Mouse (Mus musculus) hindbrain, postnatal 0 days (tissue): ENCODE measurements around the gene Wdr92. TPM values are rescaled to one million over a fixed set of nuclear protein-coding genes. Genes with fewer than 3 reads are reported as not detected.

ENCODE experiments used
- ATAC-seq: fragments of 200-750 bp; cut with Nextera tagmentation; 2 replicates; pipeline ENCODE4 v1.8.0; 2017; ENCODE audit warnings: mild to moderate bottlenecking, moderate TSS enrichment, moderate library complexity
- DNase-seq: peaks from one replicate; pipeline ENCODE4 v3.0.0-alpha.2; 2015; ENCODE audit warnings: low spot score
- H3K27ac ChIP-seq: fragments of 300-500 bp; sonication (generic); 2 replicates; pipeline ENCODE4 v1.5.1; 2014; ENCODE audit warnings: mild to moderate bottlenecking
- H3K27me3 ChIP-seq: fragments of 300-500 bp; sonication (generic); 2 replicates; pipeline ENCODE4 v1.6.1; 2014; ENCODE audit warnings: low read length, mixed read lengths; ENCODE audit not compliant: insufficient read depth
- H3K36me3 ChIP-seq: fragments of 300-500 bp; sonication (generic); 2 replicates; pipeline ENCODE4 v1.6.1; 2014; ENCODE audit warnings: low read length, mixed read lengths; ENCODE audit not compliant: insufficient read depth
- H3K4me1 ChIP-seq: fragments of 300-500 bp; sonication (generic); 2 replicates; pipeline ENCODE4 v1.6.1; 2014; ENCODE audit warnings: antibody characterized with exemption, low read length, mixed read lengths; ENCODE audit not compliant: insufficient read depth
- H3K4me2 ChIP-seq: fragments of 300-500 bp; sonication (generic); 2 replicates; pipeline ENCODE4 v1.6.1; 2014; ENCODE audit warnings: low read depth, mild to moderate bottlenecking, low read length, moderate library complexity, mixed read lengths
- H3K4me3 ChIP-seq: fragments of 300-500 bp; sonication (generic); 2 replicates; pipeline ENCODE4 v1.5.1; 2014; ENCODE audit warnings: low read length
- H3K9ac ChIP-seq: fragments of 300-500 bp; sonication (generic); replicated peaks from 2 replicates; pipeline ENCODE4 v1.6.1; 2014; ENCODE audit warnings: mild to moderate bottlenecking, low read length, moderate library complexity, mixed read lengths
- H3K9me3 ChIP-seq: fragments of 300-500 bp; sonication (generic); 2 replicates; pipeline ENCODE4 v1.6.1; 2016; ENCODE audit warnings: low read length, mixed read lengths
- CTCF ChIP-seq: IDR thresholded peaks from 2 replicates; pipeline ENCODE4 v1.5.1; 2016; ENCODE audit warnings: antibody characterized with exemption, control low read depth, low read depth
- WGBS: fragments of 180-500 bp; shearing (Covaris S2); extraction: QIAGEN DNeasy Blood & Tissue Kit; methylation state at CpG from one replicate; pipeline ENCODE4 v1.1.7; 2014; 5-methylcytosine and 5-hydroxymethylcytosine counted together
- polyA plus RNA-seq: library from polyadenylated mRNA; unstranded; fragments of >200 nt; fragmentation: Nextera tagmentation; extraction: Ambion mirVana; gene quantifications from 2 replicates; pipeline ENCODE4 v1.2.1, GENCODE M21; 2015
- total RNA-seq: library from RNA; depleted of rRNA; stranded (reverse); fragments of >200 nt; gene quantifications from 2 replicates; pipeline ENCODE4 v1.2.3, GENCODE M21; 2014; rRNA removed

The Wdr92 gene
- total RNA-seq = 10.7 and 11.6 TPM in 2 replicates
- 11.4 and 13.1 TPM in 2 replicates for polyA plus RNA-seq

DNA sequence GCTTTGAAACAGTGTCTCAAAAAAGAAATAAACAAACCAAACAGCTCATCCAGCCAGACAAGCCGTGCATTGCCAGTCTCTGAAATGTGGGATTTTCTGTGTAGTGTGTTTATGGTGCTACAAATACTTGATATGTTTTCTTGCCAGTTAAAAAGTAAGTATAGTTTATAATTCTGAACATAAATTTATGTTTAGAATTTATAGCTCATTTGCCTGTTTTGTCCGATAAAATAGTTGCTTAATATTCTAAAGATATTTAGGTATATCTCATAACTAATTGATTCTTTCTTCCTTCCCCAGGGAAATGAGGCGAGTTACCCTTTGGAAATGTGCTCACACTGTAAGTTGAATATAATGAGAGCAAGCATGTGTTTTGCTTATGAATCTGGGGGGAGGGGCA, at the start of gene Wdr92:
Gene Wdr92, plus strand, starts transcription at position 301 of the 400 bp plus-strand sequence.
- no peak for ATAC-seq
- Histone ChIP-seq H3K4me1 (no peaks in the 10 kb centered on the region), H3K36me3 (no peaks in the 10 kb centered on the region), H3K9me3 (no peaks in the 10 kb centered on the region), H3K9ac (no peak within 1 kb of the TSS), H3K27ac (no peak within 1 kb of the TSS), H3K4me2 (no peak within 1 kb of the TSS), H3K27me3 (no peaks in the 10 kb centered on the region), H3K4me3 (no peak within 1 kb of the TSS)
- peak; percentile 6 for DNase-seq
- no peak for TF ChIP-seq CTCF
- 64% methylated on average over 3 of the region's 3 CpGs for WGBS

DNA sequence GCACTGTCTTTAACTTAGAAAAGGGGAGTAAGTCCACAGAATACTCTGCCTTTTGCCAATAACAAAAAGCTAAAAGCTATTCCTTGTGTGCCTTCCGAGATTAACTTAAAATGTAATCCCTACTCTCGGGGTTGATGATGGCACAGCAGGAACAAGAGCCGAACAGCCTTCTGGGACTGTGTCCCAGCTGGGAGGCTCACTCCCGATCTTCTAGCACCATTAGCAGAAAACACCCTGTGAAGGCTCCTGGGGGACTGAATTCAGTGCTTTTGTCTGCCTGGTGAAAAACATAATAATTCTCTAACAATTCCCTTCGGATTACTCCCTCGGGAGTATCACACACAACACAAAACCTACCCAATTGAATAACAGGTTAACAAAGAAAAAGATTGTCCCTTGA, 46.3 kb upstream of the Wdr92 start:
- no peak for TF ChIP-seq CTCF
- no peak overlapping the region for H3K9ac ChIP-seq
- H3K27me3 ChIP-seq = no peaks in the 10 kb centered on the region
- H3K4me3 ChIP-seq = no peak overlapping the region
- DNase-seq = no peak
- H3K36me3 ChIP-seq = no peaks in the 10 kb centered on the region
- no peak for ATAC-seq
- WGBS = 11% methylated on average over 6 of the region's 6 CpGs
- H3K4me2 ChIP-seq = no peak overlapping the region
- H3K9me3 ChIP-seq = no peaks in the 10 kb centered on the region
- no peaks in the 10 kb centered on the region for H3K4me1 ChIP-seq
- no peak overlapping the region for H3K27ac ChIP-seq

DNA sequence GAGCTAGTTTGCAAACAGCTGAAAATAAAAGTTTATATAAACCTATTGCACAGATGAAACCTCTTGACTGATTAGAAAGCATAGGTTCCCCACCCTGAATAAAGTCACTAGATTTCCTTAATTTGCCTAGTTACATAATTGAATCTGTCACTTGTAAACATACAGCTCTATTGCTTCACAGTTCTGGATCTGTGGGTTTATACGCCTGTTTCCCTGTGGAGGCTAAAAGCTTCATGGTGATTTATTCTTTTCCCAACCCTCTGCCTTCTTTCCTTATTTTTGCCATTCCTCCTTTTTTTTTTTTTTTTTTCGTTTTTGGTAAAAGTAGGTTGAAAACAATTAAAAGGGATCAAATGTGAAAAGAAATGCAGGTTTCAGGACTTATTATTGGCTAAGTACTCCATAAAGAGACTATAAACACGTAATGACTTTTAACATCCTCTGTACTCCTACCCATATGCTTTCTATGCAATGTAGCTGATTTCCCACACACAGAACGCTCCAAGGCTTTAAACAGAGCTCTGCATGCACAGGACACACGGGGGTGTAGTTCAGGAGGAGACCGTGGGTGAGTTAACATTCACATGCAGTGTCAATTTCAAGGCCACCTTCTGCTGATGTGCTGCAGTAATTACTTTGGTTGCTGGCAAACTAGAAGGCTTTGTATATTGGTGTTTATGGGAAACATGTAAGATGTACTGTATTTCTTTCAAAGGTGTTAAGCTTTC, 43.4 kb upstream of the Wdr92 start:
- ATAC-seq (no peak), DNase-seq (no peak)
- H3K36me3 ChIP-seq = no peaks in the 10 kb centered on the region
- no peak for TF ChIP-seq CTCF
- WGBS = 62% methylated on average over 6 of the region's 6 CpGs
- H3K27ac ChIP-seq = no peak overlapping the region
- H3K9me3 ChIP-seq = no peaks in the 10 kb centered on the region
- no peaks in the 10 kb centered on the region for H3K27me3 ChIP-seq
- H3K4me2 ChIP-seq = no peak overlapping the region
- no peak overlapping the region for H3K9ac ChIP-seq
- no peak overlapping the region for H3K4me3 ChIP-seq
- H3K4me1 ChIP-seq = no peaks in the 10 kb centered on the region

DNA sequence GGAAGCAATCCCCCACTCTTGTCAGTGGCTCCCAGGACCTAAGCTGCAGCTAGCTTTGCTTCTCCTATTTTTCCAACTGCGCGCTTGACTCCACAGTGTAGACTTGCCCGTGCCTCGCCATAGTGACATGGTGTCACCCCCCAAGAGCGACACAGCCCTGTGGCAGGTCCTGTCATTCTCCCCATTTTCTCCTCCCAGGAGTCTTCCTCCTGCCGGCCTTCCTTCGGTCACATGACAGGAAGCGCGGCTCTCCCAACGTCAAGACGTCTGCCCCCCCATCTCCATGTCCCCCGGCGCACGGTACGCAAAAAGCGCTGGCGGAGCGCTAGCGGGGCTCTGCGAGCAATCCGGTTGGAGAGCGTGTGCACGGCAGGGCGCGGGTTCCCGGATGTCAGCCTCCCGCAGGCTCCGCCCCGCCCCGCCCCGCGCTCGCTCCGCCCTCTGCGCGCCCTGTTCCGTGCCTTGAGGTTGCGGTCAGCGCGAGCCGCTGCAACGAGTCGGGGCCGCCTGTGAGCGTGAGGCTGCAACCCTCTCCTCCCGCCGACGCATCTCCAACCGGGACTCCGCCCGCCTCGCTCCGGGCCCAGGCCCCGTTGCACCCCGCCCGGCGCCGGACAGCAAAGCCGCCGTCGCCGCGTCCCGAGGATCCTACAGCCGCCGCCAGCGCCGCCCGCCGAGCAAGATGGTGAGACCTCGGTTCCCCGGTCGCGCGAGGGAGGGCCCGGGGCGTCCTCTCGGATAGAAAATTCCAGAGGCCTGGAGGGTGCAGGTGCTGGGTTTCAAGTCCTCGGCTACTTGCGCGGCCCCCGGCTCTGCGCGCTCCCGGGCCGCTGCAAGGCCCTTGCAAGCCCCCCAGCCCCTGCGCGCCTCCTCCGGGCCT, 22.8 kb upstream of the Wdr92 start, which contains the start of gene Ppp3r1:
Gene Ppp3r1, plus strand, starts transcription at position 406 of the 880 bp plus-strand sequence.
- peak within 1 kb of the TSS; percentile 68 for H3K4me2 ChIP-seq
- H3K4me3 ChIP-seq = peak within 1 kb of the TSS; percentile 91
- WGBS = under 1% methylated on average over 82 of the region's 89 CpGs
- H3K9me3 ChIP-seq = no peaks in the 10 kb centered on the region
- DNase-seq (peak; percentile 99), ATAC-seq (peak; percentile 98)
- H3K4me1 ChIP-seq = peaks cover 14% of the 10 kb centered on the region
- H3K9ac ChIP-seq = peak within 1 kb of the TSS; percentile 97
- TF ChIP-seq CTCF = peak; percentile 22; the same call in 1 of the 2 replicates
- H3K27me3 ChIP-seq = no peaks in the 10 kb centered on the region
- no peaks in the 10 kb centered on the region for H3K36me3 ChIP-seq
- peak within 1 kb of the TSS; percentile 96 for H3K27ac ChIP-seq

DNA sequence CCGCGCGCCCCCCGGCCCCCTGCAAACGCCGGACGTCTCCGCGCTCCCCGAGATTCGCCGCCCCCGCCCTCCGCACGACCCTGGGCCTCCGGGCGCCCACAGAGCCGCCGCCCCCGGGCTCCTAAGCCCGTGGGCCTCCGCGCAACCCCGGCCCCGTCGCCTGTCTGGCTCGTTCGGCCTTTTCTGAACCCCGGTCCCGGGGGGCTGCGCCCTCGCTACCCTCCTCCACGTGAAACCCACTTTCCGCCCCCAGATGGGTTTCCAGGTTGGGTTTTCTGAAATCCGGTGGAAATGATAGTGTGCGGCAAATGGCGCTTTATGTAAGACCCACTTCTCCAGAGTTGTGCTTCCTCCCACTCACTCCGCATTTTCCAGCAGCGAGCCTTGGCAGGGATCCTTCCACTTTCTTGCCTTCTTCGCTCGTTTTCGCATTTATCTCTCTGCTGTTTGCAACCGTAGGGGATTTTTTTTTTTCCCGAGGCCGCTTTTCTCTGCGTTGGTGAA, 22.1 kb upstream of the Wdr92 start:
- under 1% methylated on average over 32 of the region's 46 CpGs for WGBS
- Histone ChIP-seq H3K4me2 (peak overlapping the region; percentile 68), H3K27ac (peak overlapping the region; percentile 96), H3K4me3 (peak overlapping the region; percentile 91), H3K9me3 (no peaks in the 10 kb centered on the region), H3K27me3 (no peaks in the 10 kb centered on the region), H3K9ac (peak overlapping the region; percentile 97), H3K4me1 (peaks cover 14% of the 10 kb centered on the region), H3K36me3 (no peaks in the 10 kb centered on the region)
- ATAC-seq (peak; percentile 24), DNase-seq (peak; percentile 50)
- no peak for TF ChIP-seq CTCF

DNA sequence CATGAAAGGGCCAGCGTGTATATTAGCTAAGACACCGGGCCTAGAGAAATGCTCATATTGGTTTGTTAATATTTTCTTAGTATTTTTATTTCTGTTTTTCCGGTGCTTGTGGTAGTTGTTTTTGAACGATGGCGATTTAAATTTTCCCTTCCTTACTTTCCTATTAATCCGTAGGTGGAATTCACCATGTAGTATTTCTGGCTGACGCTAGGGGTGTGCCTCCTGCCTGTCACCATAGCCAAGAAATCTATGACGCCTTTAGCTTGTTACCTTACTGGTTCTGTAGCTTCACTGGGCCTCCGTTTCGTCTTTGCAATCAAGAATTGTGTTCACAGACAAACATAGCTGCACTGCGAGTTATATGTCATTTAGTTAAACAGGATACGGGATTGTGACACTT, 21.7 kb upstream of the Wdr92 start:
- ATAC-seq (peak; percentile 35; the same call in 1 of the 2 replicates), DNase-seq (peak; percentile 84)
- Histone ChIP-seq H3K4me1 (peaks cover 14% of the 10 kb centered on the region), H3K9me3 (no peaks in the 10 kb centered on the region), H3K4me2 (peak overlapping the region; percentile 68), H3K4me3 (peak overlapping the region; percentile 91), H3K27ac (peak overlapping the region; percentile 96), H3K36me3 (no peaks in the 10 kb centered on the region), H3K9ac (peak overlapping the region; percentile 97), H3K27me3 (no peaks in the 10 kb centered on the region)
- WGBS = 1% methylated on average over 12 of the region's 12 CpGs
- TF ChIP-seq CTCF = peak; percentile 83
